Mouse (Mus musculus): ENCODE results near the gene Rspo3.

The Rspo3 gene

DNA sequence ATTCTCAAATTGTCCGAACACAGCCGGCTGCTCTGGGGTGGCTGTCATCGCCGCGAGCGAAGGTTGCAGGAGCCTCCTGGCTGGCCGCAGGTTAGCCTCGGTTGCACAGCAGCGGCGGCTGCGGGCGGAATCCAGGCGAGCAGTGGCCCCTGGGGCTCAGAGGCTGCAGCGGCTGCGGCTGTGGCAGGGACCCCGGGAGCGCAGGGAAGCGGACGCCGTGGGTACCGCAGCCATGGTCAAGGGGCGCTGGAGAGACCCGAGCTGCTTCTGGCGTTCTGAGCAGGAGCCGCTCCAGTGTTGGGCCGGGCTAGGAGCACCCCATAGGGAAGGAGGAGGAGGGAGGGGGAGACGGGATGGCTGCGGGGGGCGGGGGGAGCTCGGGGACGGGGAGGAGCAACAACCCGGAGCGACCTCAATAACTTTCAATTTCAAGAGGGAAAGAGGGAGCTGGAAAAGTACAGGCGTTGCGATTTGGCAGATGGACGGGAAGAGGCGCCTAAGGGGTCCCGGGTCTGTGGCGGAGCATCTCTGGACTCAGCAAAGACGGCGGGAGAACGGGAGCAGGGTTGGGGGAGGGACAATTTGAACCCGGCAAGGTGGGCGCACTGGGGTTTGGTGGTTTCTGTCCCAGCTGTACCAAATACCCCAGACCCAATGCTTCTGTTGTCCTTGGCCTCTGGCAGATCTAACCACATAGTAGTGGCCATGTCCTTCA lies at the start of gene Rspo3:
TSS of gene Rspo3 (minus strand) at position 322 of the 715 bp plus-strand sequence.
- peak; percentile 32 for DNase-seq

DNA sequence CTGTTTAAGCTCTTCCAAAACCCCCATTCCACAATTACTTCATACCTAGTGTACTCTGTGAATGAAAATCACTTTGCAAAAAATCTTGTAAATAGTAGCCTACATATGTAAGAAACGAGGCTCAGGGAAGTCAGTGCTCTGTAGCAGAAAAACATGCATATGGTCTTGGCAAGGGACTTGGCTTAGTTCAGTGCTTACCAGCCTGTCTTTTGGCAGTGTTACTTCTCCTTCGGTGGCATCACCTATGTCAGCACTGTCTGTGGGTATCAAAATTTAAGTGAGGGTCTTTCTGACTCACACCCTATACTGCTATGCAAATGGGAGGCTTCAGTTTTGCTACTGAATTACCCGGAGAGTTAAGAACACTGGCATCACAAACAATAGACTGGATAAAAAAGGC lies 46.3 kb upstream of the Rspo3 start:
- no peak for DNase-seq

DNA sequence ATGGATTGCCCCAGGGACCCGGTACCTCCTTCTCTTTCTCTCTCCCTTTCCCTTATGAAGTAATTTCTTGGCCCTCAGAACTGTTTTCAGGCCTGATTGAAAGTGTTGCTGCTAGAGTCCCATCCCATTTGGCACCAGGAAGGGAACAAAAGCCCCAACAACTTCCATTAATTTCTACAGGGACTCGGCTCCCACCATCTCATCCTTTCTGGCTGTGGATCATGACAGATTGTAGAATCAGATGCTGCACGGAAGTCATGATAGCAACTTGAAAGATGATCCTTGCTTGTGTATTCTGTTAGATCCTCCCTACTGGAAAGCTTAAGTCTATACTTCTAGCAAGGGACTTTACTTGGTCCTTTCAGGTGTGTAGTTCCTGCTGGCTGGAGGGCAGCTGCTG lies 45.8 kb upstream of the Rspo3 start:
- DNase-seq, result no peak

DNA sequence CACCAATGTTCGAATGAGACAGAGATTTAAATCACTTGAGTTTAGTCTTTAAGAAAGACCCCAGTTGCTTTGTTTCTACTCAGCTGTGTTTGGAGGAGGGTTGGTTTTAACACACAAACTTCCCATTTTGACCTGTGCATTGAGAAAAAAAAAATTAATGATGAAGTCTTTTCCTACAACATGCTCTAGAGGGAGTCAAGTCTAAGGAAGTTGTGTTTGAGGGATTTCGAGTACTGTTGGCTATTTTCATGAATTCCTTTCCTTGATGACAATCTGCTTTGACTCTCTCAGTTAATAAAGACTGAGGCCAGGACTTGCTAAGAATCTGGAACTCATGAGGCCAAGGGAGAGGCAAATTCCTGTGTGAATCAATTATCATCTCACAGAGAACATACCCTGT lies 20.3 kb upstream of the Rspo3 start:
- DNase-seq, result no peak

DNA sequence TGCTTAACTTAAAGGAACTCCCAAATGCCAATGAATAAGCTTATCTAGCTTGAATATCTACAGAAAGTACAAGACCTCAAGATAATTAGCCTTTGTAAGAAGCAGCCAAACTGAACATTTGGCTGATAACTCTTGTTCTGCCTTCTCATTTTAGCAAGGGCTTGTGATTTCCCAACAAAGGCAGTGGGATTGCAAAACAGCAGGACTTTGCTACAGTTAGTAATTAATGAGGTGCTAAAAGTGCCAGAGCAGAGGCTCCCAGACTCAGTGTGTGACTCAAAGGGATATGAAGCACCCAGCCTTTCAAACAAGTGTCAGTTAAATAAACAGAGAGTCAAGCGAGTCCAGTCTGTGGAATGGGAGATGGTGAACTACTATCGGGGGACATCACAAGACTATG lies 18.7 kb upstream of the Rspo3 start:
- no peak for DNase-seq

DNA sequence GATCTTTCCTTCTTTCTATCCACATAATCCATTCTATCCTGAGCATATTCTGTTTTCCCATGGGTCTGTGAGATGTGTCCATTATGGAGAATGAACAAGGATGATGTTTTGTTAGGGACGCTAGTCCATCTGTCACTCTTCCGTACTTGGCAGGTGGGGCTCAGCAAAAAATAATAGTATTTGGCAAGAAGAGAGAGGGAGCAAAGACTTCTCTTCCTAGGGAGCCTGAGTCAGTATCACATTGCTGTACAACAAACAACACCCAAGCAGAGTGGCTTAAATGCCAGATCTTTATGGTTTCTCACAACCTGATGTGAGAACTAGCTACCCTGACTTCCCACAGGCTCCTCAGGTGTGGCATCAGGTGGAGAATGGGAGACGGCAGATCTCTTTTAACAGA lies 7.3 kb upstream of the Rspo3 start:
- no peak for DNase-seq

DNA sequence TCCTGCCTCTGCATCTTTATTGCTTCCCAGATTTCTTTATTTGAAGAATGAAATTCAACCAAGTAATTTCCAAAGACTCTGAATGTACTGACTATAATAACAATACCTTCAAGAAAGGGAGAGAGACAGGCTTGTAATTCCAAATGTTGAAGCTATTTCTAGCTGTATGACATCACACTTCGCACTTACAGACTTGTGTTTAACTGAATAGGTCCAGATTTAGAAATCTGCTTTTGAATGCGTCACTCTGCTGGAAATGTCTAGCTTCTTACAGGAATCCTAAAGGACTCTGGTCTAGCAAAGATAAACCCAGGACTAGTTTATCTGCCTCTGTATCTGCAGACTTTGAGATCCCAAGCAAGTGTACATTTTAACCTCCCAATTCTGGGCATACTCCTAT lies 3.8 kb upstream of the Rspo3 start:
- DNase-seq, result no peak

DNA sequence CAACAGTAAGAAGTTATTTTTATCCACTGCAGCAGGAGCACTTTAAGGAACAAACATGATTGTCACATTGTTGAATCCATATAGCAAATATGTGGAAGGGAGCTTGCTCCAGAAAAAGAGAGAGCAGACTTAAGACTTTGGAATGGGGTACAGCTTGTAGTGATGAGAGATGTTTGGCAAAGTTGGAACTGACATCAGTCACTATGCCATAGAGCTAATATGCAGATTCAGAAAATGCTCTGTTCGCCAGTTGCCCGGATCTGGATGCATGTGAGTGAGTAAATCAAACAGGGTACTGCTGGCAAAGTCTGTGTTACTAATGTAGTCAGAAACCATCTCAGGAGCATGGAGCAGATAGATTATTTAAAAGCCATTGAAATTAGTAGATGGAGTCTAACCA lies 3.1 kb upstream of the Rspo3 start:
- no peak for DNase-seq

DNA sequence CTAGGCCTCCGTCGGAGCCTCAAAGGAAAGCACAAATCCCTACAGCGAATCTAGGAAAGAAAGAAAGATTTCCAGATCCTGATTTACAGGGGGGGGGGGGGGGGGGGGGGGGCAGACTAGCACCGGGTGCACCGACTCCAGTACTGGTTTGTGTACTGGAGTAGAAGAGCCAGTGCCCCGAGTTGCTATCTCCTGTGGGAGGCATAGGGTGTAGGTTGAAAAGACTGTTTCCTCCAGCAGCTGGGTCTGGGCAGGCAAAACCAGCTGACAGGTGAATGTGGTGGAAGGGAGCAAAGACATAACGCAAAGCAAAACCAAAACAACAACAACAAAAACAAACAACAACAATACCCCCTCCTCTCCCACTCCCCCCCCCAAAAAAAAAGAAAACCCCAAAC lies 838 bp downstream of the Rspo3 start:
- no peak for DNase-seq

DNA sequence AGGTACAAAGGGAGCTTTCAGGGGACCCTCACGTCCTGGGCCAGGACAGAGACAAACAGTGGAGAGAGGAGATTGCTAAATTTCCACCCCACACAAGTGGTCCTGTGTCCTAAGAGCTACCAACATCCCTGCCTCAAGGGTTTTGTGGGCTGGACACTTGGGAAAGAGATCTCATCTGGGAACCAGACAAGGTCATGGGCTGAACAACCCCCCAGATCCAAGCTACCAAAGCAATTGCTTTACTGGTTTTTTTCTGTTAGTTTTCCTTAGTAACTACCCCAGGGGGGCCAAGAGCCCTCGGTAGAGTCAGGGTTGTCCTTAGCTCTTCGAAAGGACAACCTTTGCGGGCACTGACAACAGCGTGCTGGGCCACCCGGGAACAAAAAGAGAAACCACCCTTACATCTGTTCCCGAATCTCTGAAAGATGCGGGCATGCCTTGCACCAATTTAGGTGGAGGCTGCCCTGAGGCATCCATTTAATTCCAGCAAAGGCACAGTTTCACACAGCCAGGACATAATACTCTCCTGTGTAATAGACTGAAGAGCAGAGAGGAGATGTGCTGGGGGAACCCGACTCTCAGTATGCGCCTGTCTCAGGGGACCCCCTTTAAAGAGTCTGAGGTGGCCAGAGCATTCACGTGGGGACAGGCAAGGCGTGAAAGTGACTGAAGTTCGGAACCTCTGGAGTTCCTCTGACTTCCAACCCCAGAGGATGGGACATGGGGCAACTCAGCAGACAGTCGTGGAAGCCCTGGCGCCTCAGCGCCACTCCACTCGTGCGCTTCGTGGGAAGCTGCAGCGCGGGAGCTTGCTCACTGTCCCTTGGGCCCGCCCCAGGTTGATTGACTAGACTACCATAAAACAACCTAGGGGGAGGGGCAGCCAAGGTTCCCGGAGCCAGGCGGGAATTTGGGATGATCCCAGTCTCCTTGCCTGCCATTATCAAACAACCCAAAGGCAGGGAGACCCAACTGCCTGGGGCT lies 1.5 kb downstream of the Rspo3 start:
- DNase-seq, result peak; percentile 28

DNA sequence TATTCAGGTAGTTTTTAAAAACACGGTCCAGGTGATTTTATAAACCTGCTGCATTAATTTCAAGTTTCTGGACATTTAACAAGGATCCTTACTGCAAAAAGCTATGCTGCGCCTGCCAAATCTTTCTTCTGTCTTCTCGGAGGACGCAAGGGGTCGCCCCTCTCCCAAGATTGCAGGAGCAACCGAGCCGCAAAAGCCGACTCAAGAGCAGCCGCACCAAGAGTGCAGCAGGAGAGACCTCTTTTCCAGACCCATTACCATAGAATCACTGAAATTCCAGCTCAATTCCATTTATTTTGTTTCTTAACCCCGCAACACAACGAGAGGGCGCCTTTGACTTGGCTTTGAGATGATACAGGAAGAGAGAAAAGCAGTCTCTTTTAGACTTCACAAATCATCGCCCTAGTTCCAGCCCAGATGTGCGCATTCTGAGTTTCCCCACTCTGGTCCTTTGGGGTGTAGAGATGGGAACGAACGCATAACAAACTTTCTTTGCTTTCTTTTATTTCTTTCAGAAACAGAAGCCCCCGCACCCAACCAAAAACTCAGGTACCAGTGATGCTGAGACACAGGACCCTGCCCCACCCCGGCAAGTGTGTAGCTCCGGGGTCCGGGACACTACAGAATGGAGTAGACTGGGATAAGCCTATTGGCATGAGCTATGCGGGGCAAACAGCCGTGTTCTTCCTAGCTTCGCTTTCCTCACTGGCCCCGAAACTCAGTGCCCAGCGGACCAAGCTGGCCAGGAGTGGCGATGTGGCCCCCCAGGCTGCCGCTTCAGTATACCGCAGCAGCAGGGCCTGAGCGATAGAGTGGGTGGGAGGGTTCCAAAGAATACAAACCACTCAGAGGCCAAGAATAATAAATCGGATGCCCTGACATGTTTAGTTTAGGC lies 2.6 kb downstream of the Rspo3 start:
- peak; percentile 87 for DNase-seq

DNA sequence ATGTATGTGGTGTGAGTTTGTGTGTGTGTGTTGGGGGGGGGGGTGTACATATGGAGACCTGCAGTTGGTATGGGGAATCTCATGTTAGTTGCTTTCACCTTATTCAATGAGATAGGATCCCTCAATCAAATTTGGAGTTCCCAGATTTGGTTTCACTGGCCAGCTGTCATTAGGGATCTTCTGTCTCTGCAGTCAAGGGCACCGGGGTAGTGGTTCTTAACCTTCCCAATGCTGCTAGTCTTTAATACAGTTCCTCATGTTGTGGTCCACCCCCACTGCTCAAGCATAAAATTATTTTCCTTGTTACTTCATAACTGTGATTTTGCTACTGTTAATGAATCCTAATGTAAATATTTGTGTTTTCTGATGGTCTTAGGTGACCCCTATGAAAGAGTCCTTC lies 22.1 kb downstream of the Rspo3 start:
- DNase-seq, result no peak

DNA sequence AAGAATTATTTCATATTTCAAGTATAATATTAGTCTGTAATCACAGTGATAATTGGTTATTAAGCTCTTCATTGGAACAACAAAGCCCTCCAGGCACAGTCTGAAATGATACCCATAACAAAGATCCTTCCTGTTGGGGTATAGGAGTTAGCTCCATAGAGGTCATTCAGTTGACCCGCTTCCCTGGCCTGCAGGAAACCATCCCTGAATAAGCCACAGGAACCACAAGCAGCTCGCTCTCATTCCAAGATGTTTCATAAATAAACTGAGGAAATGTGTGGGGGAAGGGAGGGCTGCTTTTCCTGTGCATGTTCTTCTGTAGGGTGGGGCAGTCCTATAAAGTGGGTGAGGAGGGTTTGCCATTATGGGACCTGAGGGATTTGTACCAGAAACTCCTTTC lies 27.5 kb downstream of the Rspo3 start:
- no peak for DNase-seq

DNA sequence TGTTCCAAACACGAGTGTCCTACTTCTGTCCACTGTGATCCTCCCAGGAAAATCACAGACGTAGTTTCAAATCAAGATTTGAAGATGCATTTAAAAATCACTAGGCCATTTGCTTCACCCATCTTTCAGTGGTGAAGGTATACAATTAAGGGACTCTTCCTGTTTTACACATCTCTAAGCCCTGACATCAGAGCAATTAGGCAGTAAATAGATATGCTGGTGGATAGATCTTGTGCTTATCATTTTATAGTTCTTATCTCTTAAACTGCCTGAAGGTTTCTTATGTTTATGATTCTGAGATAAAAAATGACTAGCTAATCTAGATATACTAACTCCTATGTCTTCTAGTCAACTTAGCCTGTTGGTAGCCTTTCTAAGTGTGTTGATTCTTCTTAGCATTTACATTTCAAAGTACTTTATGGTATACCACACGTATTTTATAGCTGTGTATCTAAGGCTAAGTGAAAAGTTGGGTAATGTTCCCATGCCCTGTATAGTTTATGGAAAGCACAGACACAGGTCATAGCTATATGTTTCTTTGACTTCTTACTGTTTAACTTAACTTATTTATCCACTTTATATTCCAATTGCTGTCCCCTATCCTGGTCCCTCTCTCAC lies 38.4 kb downstream of the Rspo3 start:
- DNase-seq, result no peak

DNA sequence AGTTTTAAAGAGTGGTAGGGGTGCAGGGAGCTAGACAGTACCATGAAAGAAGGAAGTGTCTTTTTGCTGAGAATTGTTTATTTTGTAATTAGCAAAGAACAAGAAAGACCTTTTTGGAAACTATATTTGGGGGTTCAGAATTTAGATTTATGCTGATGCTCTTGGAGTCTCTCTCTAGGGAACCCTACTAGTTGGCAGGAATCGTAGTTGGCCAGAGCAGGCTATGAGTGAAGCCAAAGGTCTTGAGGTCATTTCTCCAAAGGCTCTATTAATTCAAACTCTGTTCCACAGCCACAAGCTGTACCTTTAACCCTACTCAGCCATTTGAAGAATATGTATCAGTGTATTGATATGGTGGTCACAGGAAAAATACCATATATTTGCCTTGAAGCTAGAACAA lies 41.7 kb downstream of the Rspo3 start:
- DNase-seq, result no peak

DNA sequence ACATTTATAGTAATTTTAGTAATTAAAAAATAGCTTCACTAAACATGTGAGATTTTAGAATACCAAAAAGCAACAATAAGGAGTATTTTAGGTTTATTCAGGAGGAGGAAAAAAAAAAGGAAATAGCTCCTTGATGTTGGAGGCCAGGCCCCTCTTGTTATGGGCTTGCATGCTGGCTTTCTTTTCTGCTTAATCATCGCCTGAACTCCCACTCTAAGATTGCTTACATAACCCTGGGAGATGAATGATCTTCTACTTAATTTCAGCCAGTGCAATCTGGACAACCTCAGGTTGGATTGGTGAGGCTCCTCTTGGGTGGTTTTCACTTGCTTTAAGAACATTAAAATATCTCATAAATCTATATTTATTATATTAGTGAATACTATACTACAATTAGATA lies 54.7 kb downstream of the Rspo3 start:
- no peak for DNase-seq

DNA sequence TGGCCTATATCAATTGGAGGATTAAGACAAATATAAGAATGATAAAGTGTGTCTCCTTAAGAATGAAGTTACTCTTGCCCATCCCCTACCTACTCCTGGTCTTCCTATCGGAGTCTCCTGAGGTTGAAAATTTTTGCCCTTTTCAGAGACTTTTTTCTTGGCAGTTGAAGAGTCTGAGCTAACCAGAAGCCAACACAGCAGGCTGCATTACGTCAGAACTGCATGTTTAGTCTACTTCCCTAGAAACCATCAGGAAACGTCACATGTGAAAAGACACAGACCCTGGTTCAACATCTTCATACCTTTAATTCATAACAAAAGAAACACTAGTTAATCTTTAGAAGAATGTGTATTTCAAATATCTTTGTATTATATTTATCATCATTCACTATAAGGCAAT lies 56.3 kb downstream of the Rspo3 start:
- no peak for DNase-seq

DNA sequence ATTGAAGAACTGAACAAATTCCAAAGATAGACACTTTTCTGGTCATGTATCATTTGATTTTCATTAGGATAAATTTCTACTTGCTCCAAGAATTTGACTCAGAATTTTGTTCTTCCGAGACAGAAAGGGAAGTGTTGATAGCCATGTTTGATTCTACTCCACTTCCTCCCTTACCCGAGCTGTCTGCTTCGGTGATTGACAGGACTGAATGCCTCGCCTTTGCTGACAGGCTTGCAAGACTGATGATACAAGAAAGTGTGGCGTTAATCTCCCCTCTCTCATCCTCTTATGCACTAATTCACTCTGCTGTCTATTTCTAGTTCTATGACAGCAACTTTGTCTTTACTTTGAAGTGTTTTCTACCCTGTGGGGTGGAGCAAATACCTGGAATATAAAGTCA lies 65.2 kb downstream of the Rspo3 start:
- no peak for DNase-seq

DNA sequence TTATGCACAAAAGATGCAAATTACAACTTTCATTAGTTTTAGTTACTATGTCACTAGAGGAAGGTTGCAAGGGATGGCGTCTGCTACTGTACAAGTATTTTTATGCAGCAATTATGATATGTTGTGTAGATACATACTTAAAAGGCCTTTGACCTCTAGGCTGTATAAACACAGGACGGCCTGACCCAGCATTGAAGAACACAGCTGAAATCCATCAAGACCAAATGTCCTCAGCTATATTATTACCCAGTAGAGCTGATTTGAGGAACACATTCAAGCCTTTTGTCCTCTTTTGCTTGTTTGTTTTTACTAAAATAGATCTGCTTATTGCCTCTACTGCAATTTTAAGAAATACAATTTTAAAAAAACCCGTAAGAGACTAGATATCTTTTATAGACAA lies 75.6 kb downstream of the Rspo3 start:
- no peak for DNase-seq

DNA sequence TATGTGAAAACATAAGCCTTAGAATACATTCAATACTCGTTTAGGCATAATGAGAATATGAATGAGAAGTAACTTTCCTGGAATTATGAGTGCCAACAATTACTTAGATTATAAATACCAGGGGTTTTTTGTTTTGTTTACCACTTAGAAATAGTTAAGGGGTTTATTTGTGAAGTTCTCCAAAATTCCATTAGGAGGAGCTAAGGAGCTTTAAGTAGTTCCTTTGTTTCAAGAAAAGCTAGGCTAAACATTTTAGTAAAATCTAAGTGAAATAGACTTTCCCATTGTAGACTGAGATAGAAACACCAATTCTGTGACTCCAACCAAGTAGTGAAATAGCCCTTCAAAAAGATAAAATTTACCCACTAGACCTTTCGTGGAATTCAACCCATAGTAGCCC lies 76.0 kb downstream of the Rspo3 start:
- no peak for DNase-seq

DNA sequence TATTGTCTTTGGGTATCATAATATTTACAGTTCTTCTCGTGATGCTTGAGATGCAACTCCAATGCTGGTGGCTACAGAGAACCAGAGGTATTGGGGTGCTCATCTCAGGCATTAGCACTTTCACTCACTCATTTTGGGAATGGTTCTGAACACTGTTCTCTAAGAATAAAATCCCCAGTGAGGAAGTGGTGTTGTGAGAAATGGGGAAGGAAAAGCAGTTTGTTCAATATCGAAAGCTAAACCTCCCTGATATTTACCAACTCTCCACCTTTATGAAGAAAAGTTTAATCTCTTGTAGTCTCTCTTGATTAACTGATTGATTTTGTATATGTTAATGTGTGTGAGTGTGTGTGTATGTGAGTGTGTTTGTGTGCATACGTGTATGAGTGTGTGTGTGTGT lies 90.6 kb downstream of the Rspo3 start:
- DNase-seq, result no peak

DNA sequence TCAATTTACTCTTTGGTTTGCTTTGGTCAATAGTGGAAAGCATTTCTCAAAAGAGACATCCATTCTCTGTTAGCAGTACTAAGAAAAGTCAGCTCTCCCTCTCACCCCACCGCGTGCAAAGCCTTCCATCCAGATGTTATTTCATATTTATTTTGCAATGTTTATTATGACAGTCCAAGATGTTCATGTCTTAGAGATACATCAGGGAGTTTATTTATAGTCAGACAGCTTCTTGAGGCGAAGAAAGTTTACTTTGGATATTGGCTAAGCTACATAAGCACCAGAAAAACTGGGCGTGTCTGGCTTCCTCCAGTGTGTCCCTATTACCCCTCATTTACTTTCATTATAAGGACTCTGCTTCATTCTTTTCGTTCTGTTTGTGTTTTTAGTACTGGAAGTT lies 94.4 kb downstream of the Rspo3 start:
- no peak for DNase-seq

DNA sequence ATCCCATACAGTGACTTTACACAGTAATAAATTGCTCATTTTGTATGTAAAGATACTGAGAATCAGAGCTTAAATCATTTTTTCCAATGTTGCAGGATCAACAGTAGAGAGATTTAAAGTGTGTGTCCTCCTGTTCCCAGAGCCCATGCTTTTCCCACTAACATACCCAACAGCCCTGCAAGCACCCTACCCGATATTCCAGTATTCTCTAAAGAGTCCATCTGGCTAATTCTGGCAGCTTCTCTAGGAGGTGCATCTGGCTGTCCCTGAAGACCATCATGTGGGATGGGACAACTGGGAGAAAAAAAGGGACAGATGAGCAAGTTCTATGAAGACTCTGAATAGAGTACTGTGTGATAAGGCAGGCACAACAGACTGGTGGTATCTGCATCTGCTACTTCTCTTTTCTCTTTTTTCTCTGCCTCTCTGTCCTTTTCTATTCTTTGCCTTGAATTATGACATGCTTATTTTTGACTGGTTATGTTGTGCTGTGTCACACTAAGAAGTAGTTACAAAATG lies 102.7 kb downstream of the Rspo3 start:
- DNase-seq, result no peak

Measured in right cerebral cortex, postnatal 4 days (tissue).